Mouse (Mus musculus) kidney, adult 2 months (tissue): ENCODE data around the gene Rab3c. TPM values are rescaled to one million over a fixed set of nuclear protein-coding genes. Genes with fewer than 3 reads are reported as not detected.

ENCODE experiments used
- DNase-seq: peaks from one replicate; pipeline ENCODE4 v3.0.0; 2021
- H3K27ac ChIP-seq: fragments of 200-500 bp; 2 replicates; pipeline ENCODE4 v1.5.1; 2012; ENCODE audit warnings: low read depth, low read length, control low read depth, inconsistent platforms; ENCODE audit not compliant: insufficient read depth
- H3K27me3 ChIP-seq: fragments of 200-500 bp; replicated peaks from 2 replicates; pipeline ENCODE4 v1.6.1; 2012; ENCODE audit warnings: mild to moderate bottlenecking, moderate library complexity, low read length, inconsistent platforms; ENCODE audit not compliant: control insufficient read depth, insufficient read depth
- H3K36me3 ChIP-seq: fragments of 200-500 bp; 2 replicates; pipeline ENCODE4 v1.6.1; 2012; ENCODE audit warnings: mild to moderate bottlenecking, moderate library complexity, low read length, inconsistent platforms; ENCODE audit not compliant: control insufficient read depth, insufficient read depth
- H3K4me1 ChIP-seq: fragments of 200-500 bp; 2 replicates; pipeline ENCODE4 v1.6.1; 2011; ENCODE audit warnings: low read length; ENCODE audit not compliant: control insufficient read depth, insufficient read depth
- H3K4me3 ChIP-seq: fragments of 200-500 bp; 2 replicates; pipeline ENCODE4 v1.5.1; 2011; ENCODE audit warnings: mild to moderate bottlenecking, low read depth, low read length, control low read depth; ENCODE audit not compliant: insufficient read depth
- CTCF ChIP-seq: fragments of 200-500 bp; conservative IDR thresholded peaks from 2 replicates; pipeline ENCODE4 v1.5.1; 2011; ENCODE audit warnings: low read depth, mild to moderate bottlenecking, control low read depth, low read length, moderate library complexity, mixed read lengths; ENCODE audit not compliant: insufficient read depth, insufficient read length
- POLR2A ChIP-seq: fragments of 200-500 bp; IDR thresholded peaks from one replicate; pipeline ENCODE4 v1.6.1; 2011; ENCODE audit warnings: low read depth, low read length, control low read depth
- whole genome bisulfite sequencing: fragments of 180-500 bp; shearing (Covaris S2); methylation state at CpG from one replicate; pipeline ENCODE4 v1.1.7; 2018; 5-methylcytosine and 5-hydroxymethylcytosine counted together
- polyA plus RNA-seq: library from polyadenylated mRNA; depleted of rRNA; stranded (reverse); fragments of >200 nt; gene quantifications from 2 replicates; pipeline ENCODE4 v1.2.3, GENCODE M21; 2012

Rab3c gene
- polyA plus RNA-seq, 1 experiment: 0.33 TPM

GRCm38 (mm10) chr13:110094998-110095397, 185.8 kb downstream of the Rab3c start:
- WGBS: 70% methylated on average over 6 of the region's 6 CpGs

DNA sequence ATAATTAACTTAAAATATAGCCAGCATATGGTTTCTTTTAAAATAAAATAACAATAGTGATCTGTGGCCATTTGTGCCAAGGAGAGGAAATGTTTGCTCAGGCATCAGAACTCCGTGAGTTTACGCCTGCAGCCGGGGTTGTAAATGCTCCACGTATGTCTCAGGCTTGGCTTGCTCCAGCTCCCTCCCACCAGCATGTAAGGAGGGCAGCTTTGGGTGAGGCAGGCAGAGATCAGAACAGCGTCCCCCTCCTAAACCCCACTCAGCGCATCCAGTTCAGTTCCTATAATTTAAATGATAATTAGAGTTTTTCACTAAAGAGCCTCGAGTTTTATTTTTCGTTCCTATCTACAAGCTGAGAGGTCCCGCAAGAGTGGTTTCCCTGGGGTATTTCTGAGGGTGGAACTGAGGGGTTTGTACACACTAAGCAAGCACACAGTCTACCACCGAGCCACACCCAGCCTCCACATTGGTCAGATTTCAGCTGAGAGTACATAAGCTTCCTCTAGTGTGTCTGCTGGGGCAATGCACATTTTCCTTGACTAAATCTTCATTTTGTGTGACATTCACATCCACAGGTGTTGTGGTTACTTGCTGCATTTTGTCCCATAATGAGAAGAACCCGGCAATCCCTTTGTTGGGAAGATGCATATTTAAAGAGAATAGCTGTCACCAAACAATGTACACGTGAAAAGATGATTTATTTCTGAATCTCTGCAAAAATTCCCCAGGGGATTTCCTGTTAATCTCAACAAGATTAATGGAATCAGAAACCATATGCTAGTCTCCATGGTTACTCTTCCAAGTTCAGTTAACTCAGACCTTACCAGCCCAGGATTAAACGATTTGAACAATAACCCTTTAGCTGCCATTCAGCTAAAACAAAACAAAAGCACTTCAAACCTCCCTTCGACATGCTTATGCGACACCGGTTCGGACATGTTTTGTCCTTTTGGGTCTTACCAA, 186.8 kb downstream of the Rab3c start:
- Histone ChIP-seq H3K4me3 (no peak overlapping the region), H3K27me3 (no peaks in the 10 kb centered on the region), H3K36me3 (no peaks in the 10 kb centered on the region), H3K4me1 (no peaks in the 10 kb centered on the region), H3K27ac (no peak overlapping the region)
- no peak for DNase-seq
- WGBS: 56% methylated on average over 17 of the region's 17 CpGs
- no peak for TF ChIP-seq CTCF

More at GRCm38 (mm10) chr13:110094998-110095397, 185.8 kb downstream of the Rab3c start:
- no peaks in the 10 kb centered on the region for H3K36me3 ChIP-seq
- no peak for DNase-seq
- H3K4me1 ChIP-seq: no peaks in the 10 kb centered on the region
- no peak overlapping the region for H3K27ac ChIP-seq
- no peak overlapping the region for H3K4me3 ChIP-seq
- TF ChIP-seq CTCF: no peak
- no peak for TF ChIP-seq POLR2A
- no peaks in the 10 kb centered on the region for H3K27me3 ChIP-seq

- TF ChIP-seq CTCF: no peak
- TF ChIP-seq POLR2A: no peak
- H3K4me1 ChIP-seq: no peaks in the 10 kb centered on the region
- 79% methylated on average over 8 of the region's 8 CpGs for WGBS
These were observed 196.8 kb downstream of the Rab3c start for GRCm38 (mm10) chr13:110083961-110084360.

GRCm38 (mm10) chr13:110081174-110081573, 199.6 kb downstream of the Rab3c start:
- H3K27me3 ChIP-seq: no peaks in the 10 kb centered on the region; the same call in 1 of the 2 replicates
- no peak for DNase-seq
- no peaks in the 10 kb centered on the region for H3K4me1 ChIP-seq
- H3K27ac ChIP-seq: no peak overlapping the region
- no peak for TF ChIP-seq POLR2A
- TF ChIP-seq CTCF: no peak
- H3K4me3 ChIP-seq: no peak overlapping the region
- no peaks in the 10 kb centered on the region for H3K36me3 ChIP-seq

More at GRCm38 (mm10) chr13:110083961-110084360, 196.8 kb downstream of the Rab3c start:
- Histone ChIP-seq H3K36me3 (no peaks in the 10 kb centered on the region), H3K4me3 (no peak overlapping the region), H3K27me3 (no peaks in the 10 kb centered on the region; the same call in 1 of the 2 replicates), H3K27ac (no peak overlapping the region)
- DNase-seq: no peak

GRCm38 (mm10) chr13:110075587-110075986, 205.2 kb downstream of the Rab3c start:
- 80% methylated on average over 9 of the region's 9 CpGs for WGBS
- no peak overlapping the region for H3K4me3 ChIP-seq
- no peaks in the 10 kb centered on the region for H3K36me3 ChIP-seq
- no peak for DNase-seq
- no peak for TF ChIP-seq POLR2A
- no peak for TF ChIP-seq CTCF
- no peaks in the 10 kb centered on the region for H3K4me1 ChIP-seq
- H3K27me3 ChIP-seq: no peaks in the 10 kb centered on the region; the same call in 1 of the 2 replicates
- H3K27ac ChIP-seq: no peak overlapping the region

- H3K27me3 ChIP-seq: no peaks in the 10 kb centered on the region
- H3K36me3 ChIP-seq: no peaks in the 10 kb centered on the region
- WGBS: 67% methylated on average over 2 of the region's 2 CpGs
- no peaks in the 10 kb centered on the region for H3K4me1 ChIP-seq
- no peak for DNase-seq
- no peak overlapping the region for H3K4me3 ChIP-seq
- no peak overlapping the region for H3K27ac ChIP-seq
- no peak for TF ChIP-seq CTCF
These were observed 206.6 kb downstream of the Rab3c start for GRCm38 (mm10) chr13:110074180-110074579.

DNA sequence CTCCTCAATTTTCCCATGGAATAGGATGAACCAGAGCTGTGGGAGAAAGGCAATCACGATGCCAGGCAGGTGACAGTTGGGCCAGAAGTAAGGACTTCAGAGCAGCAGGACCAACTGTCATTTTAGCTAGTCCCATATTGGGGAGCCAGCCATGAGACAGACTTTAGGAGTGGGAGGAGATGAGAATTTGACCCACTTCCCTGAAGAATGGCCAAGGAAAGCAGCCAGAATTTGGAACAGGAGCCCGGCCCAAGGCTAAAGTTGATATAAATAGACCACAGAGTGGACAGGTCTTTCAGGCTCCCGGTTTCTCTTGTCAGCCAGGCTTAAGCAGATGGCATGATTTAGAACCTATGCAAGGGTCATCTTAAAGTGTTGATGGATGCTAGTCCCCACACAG, 213.6 kb downstream of the Rab3c start:
- WGBS: 62% methylated on average over 3 of the region's 3 CpGs
- no peak for TF ChIP-seq POLR2A
- Histone ChIP-seq H3K4me1 (no peaks in the 10 kb centered on the region), H3K36me3 (no peaks in the 10 kb centered on the region), H3K4me3 (no peak overlapping the region), H3K27me3 (no peaks in the 10 kb centered on the region), H3K27ac (no peak overlapping the region)
- no peak for DNase-seq
